Mouse (Mus musculus): ENCODE measurements around the gene Olfr667. TPM values are rescaled to one million over a fixed set of nuclear protein-coding genes. Genes with fewer than 3 reads are reported as not detected.

The Olfr667 gene
- not detected for polyA plus RNA-seq (2017; shearing (Covaris generic))

DNA sequence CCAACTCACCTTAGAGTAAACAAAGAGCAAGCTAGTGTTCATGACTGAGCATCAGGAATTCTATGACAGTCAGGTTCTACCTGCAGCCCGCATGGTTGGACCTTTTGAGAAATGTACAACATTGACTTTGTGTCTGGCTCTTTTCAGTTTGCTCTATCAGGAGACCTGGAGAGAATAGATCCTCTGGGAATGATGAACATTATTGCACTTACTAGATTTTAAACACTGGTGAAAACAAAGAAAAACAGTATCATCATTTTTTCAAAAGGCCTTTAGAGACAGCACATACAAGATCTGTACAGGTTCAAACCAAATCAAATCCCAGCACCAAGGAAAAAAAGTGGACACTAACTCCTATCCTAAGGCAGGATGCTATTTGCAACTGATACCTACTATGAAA lies at the start of gene Olfr667:
Olfr667 (minus strand) TSS at position 101 of the 400 bp plus-strand sequence.

GRCm38 (mm10) chr7:104962520-104962919 lies 41.2 kb upstream of the Olfr667 start, which contains the start of gene Olfr670:
Gene Olfr670, minus strand, starts transcription at chr7:104962620.

GRCm38 (mm10) chr7:104933940-104934339 lies 12.7 kb upstream of the Olfr667 start, which contains the start of gene Olfr669:
Gene Olfr669, plus strand, starts transcription at chr7:104934240.

GRCm38 (mm10) chr7:104927957-104928356 lies 6.7 kb upstream of the Olfr667 start, which contains the start of gene Olfr668:
Gene Olfr668, minus strand, starts transcription at chr7:104928057.

DNA sequence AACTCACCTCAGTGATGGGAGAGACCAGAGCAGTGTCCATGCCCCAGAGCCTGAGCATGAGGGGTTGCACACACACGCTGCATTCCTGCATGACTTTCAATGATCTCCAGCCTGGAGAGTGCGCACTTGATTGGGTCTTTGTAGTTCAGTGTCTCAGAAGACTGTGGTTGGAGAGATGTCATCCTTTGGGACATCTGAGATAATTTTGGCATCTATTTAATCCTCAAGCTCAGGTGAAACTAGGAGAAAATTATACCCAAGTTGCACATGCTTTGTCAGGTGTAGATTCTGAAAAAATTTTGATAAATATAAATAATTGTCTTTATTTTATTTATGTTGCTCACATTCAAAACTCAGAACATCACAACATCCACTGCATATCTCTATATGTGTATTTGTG lies 25.4 kb downstream of the Olfr667 start, which contains the start of gene Olfr666:
Olfr666 (minus strand) TSS at position 101 of the 400 bp plus-strand sequence.

DNA sequence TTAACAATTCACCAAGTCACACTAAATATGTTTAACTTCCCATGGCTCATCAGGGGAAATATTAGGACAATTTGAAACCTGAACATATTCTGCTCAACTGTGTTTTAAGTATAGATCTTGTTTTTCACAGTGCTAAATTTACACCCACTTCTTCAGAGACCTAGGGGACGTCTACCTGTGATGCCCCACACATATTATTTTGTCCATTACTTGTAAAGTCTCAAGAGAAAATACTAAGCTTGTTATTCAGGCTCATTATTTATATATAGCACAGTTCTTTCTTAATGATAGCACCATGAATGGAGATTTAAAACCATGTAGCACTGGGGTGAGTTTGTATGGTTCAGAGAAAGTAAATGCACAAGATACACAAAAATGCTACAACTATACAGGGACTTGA lies 43.6 kb downstream of the Olfr667 start, which contains the start of gene Olfr665:
Olfr665 (plus strand) TSS at position 301 of the 400 bp plus-strand sequence.

Other genes with a start within 250 kb of the Olfr667 start
- not detected for gene Olfr661, start 235.0 kb downstream of the Olfr667 start, polyA plus RNA-seq (2017; shearing (Covaris generic))
- gene Usp17le, start 144.0 kb downstream of the Olfr667 start, polyA plus RNA-seq (2017; shearing (Covaris generic)), result not detected
- gene Usp17lb, start 78.9 kb downstream of the Olfr667 start, polyA plus RNA-seq (2017; shearing (Covaris generic)), result not detected
- not detected for gene Usp17la, start 64.5 kb downstream of the Olfr667 start, polyA plus RNA-seq (2017; shearing (Covaris generic))
- gene Olfr665, start 43.5 kb downstream of the Olfr667 start, polyA plus RNA-seq (2017; shearing (Covaris generic)), result not detected
- not detected for gene Olfr666, start 25.5 kb downstream of the Olfr667 start, polyA plus RNA-seq (2017; shearing (Covaris generic))
- not detected for gene Olfr668, start 6.6 kb upstream of the Olfr667 start, polyA plus RNA-seq (2017; shearing (Covaris generic))
- not detected for gene Olfr669, start 12.8 kb upstream of the Olfr667 start, polyA plus RNA-seq (2017; shearing (Covaris generic))
- not detected for gene Olfr670, start 41.1 kb upstream of the Olfr667 start, polyA plus RNA-seq (2017; shearing (Covaris generic))
- not detected for gene Olfr671, start 57.6 kb upstream of the Olfr667 start, polyA plus RNA-seq (2017; shearing (Covaris generic))
- not detected for gene Olfr672, start 80.5 kb upstream of the Olfr667 start, polyA plus RNA-seq (2017; shearing (Covaris generic))
- not detected for gene Olfr675, start 107.0 kb upstream of the Olfr667 start, polyA plus RNA-seq (2017; shearing (Covaris generic))
- not detected for gene Olfr676, start 111.2 kb upstream of the Olfr667 start, polyA plus RNA-seq (2017; shearing (Covaris generic))
- not detected for gene Olfr677, start 129.9 kb upstream of the Olfr667 start, polyA plus RNA-seq (2017; shearing (Covaris generic))
- gene Olfr678, start 143.0 kb upstream of the Olfr667 start, polyA plus RNA-seq (2017; shearing (Covaris generic)), result not detected
- gene Olfr679, start 159.7 kb upstream of the Olfr667 start, polyA plus RNA-seq (2017; shearing (Covaris generic)), result not detected
- gene Olfr680-ps1, start 171.3 kb upstream of the Olfr667 start, polyA plus RNA-seq (2017; shearing (Covaris generic)), result not detected
- gene Olfr681, start 195.4 kb upstream of the Olfr667 start, polyA plus RNA-seq (2017; shearing (Covaris generic)), result not detected
- not detected for gene Olfr683, start 225.5 kb upstream of the Olfr667 start, polyA plus RNA-seq (2017; shearing (Covaris generic))
- gene Olfr684, start 242.2 kb upstream of the Olfr667 start, polyA plus RNA-seq (2017; shearing (Covaris generic)), result not detected